In genomic region chr1:58090191-58090590, GRCm38 (mm10) we compare ENCODE assay signal across 13 mouse cellular contexts.
"Had no signal": no experiment of that assay in that cellular context is flagged by ENCODE, and none has a peak within 500 bp of the region (broad histone marks: within the 10 kb centered on the region; RNA-seq: fewer than 3 reads in every experiment).

No protein-coding gene starts in this region.

- ATAC-seq: intestine, embryonic 15.5 days had no signal

- DNase-seq: kidney, adult 11 months; kidney, adult 8-10 months; kidney, postnatal 10 days; kidney, postnatal 36 days; left cerebral cortex, postnatal 4 days; liver, embryonic 13.5 days; lung, adult 2 months; lung, postnatal 14 days; lung, postnatal 4 days; midbrain, embryonic 14.5 days; right cerebral cortex, postnatal 4 days; thymus, postnatal 25 days had no signal
